Mouse (Mus musculus) liver, adult 2 months (tissue): ENCODE measurements around the gene Sec14l1. TPM values are rescaled to one million over a fixed set of nuclear protein-coding genes. Genes with fewer than 3 reads are reported as not detected.
"Not testable (repeated sequence)": the region's sequence is repeated elsewhere in the genome, so short reads cannot be mapped to it uniquely, and the experiment has no call there.

Source experiments
- DNase-seq: peaks from one replicate; pipeline ENCODE4 v3.0.0-alpha.2; 2011; ENCODE audit warnings: low read depth, low spot score; ENCODE audit errors: extremely low read depth
- H3K27ac ChIP-seq: fragments of 200-500 bp; replicated peaks from 2 replicates; pipeline ENCODE4 v1.5.1; 2012; ENCODE audit warnings: low read depth, mild to moderate bottlenecking, control low read depth, inconsistent platforms, low read length; ENCODE audit not compliant: insufficient read depth
- H3K27me3 ChIP-seq: fragments of 200-500 bp; 2 replicates; pipeline ENCODE4 v1.6.1; 2012; ENCODE audit warnings: mild to moderate bottlenecking, moderate library complexity, low read length, inconsistent platforms; ENCODE audit not compliant: control insufficient read depth, insufficient read depth
- H3K36me3 ChIP-seq: fragments of 200-500 bp; 2 replicates; pipeline ENCODE4 v1.6.1; 2012; ENCODE audit warnings: low read length, inconsistent platforms; ENCODE audit not compliant: control insufficient read depth, insufficient read depth
- H3K4me1 ChIP-seq: fragments of 200-500 bp; 2 replicates; pipeline ENCODE4 v1.6.1; 2011; ENCODE audit warnings: low read length; ENCODE audit not compliant: control insufficient read depth, insufficient read depth
- H3K4me3 ChIP-seq: fragments of 200-500 bp; 2 replicates; pipeline ENCODE4 v1.5.1; 2011; ENCODE audit warnings: low read depth, mild to moderate bottlenecking, control low read depth, low read length, moderate library complexity; ENCODE audit not compliant: insufficient read depth
- H3K79me2 ChIP-seq: fragments of 200-500 bp; 2 replicates; pipeline ENCODE4 v1.6.1; 2012; ENCODE audit warnings: inconsistent platforms, mild to moderate bottlenecking, low read length, moderate library complexity; ENCODE audit not compliant: control insufficient read depth, insufficient read depth
- H3K9ac ChIP-seq: fragments of 200-500 bp; 2 replicates; pipeline ENCODE4 v1.6.1; 2012; ENCODE audit warnings: low read depth, mild to moderate bottlenecking, control low read depth, inconsistent platforms, low read length
- CTCF ChIP-seq: fragments of 200-500 bp; IDR thresholded peaks from 2 replicates; pipeline ENCODE4 v1.5.1; 2011; ENCODE audit warnings: low read depth, low read length, control low read depth
- POLR2A ChIP-seq: fragments of 200-500 bp; IDR thresholded peaks from 2 replicates; pipeline ENCODE4 v1.6.1; 2011; ENCODE audit warnings: low read length, control low read depth; ENCODE audit not compliant: insufficient read depth; ENCODE audit errors: extremely low read depth
- whole genome bisulfite sequencing: fragments of 180-500 bp; shearing (Covaris S2); methylation state at CpG from one replicate; pipeline ENCODE4 v1.1.7; 2018; 5-methylcytosine and 5-hydroxymethylcytosine counted together
- polyA plus RNA-seq: library from polyadenylated mRNA; depleted of rRNA; stranded (reverse); fragments of >200 nt; gene quantifications from 2 replicates; pipeline ENCODE4 v1.2.3, GENCODE M21; 2012; rRNA removed
- total RNA-seq: library from RNA; depleted of rRNA; stranded (reverse); fragments of >200 nt; gene quantifications from 2 replicates; pipeline ENCODE4 v1.2.3, GENCODE M21; 2014; rRNA removed

Sec14l1 gene
- total RNA-seq (4.6 and 6.0 TPM in 2 replicates), polyA plus RNA-seq (6.7 and 8.2 TPM in 2 replicates)

- H3K27me3 ChIP-seq: no peaks in the 10 kb centered on the region
- peak within 1 kb of the TSS; percentile 83 for H3K27ac ChIP-seq
- peak; percentile 61 for TF ChIP-seq POLR2A
- no peak for TF ChIP-seq CTCF
- H3K36me3 ChIP-seq: no peaks in the 10 kb centered on the region
- H3K79me2 ChIP-seq: peaks cover 3% of the 10 kb centered on the region; the same call in 1 of the 2 replicates
- H3K9ac ChIP-seq: peak within 1 kb of the TSS; percentile 88
- H3K4me3 ChIP-seq: peak within 1 kb of the TSS; percentile 82
- peak; percentile 76 for DNase-seq
- under 1% methylated on average over 66 of the region's 67 CpGs for WGBS
- peaks cover 6% of the 10 kb centered on the region; the same call in 1 of the 2 replicates for H3K4me1 ChIP-seq
Observed at GRCm38 (mm10) chr11:117114592-117115345, at the start of gene Sec14l1. Gene Sec14l1 (plus strand): TSS chr11:117115168.

DNA sequence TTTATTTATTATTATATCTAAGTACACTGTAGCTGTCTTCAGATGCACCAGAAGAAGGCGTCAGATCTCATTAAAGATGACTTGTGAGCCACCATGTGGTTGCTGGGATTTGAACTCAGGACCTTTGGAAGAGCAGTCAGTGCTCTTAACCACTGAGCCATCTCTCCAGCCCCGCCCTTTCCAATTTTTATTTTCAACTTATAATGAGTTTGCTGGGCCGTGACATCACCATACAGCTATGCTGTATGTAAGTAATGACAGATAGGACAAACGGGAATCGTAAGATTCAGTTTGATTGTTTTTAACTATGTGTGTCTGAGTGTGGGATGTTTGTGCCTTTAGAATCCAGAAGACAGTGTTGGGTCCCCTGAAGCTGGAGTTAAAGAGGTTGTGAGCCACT lies 49.4 kb upstream of the Sec14l1 start:
- H3K9ac ChIP-seq, H3K27ac ChIP-seq, H3K79me2 ChIP-seq, H3K27me3 ChIP-seq, DNase-seq, H3K4me3 ChIP-seq, H3K4me1 ChIP-seq, H3K36me3 ChIP-seq: not testable (repeated sequence)
- WGBS: 78% methylated on average over 5 of the region's 5 CpGs

GRCm38 (mm10) chr11:117066738-117067137 lies 48.2 kb upstream of the Sec14l1 start:
- WGBS: 51% methylated on average over 5 of the region's 5 CpGs
- TF ChIP-seq CTCF (no peak), POLR2A (no peak)

DNA sequence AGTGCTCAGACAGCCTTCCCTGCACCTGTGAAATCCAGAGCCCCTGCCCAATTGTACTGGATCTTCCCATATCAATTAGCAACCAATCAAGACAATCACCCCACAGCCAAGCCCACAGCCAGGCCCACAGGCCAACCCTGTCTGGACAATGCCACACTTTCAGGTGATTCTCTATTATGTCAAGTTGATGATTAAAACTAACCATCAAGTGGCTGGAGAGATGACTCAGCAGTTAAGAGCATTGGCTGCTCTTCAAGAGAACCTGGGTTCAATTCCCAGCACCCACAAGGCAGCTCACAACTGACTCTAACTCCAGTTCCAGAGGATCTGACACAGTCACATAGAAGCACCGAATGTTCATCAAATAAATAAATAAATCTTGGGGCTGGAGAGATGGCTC lies 46.6 kb upstream of the Sec14l1 start:
- Histone ChIP-seq H3K27me3 (no peaks in the 10 kb centered on the region), H3K4me3 (no peak overlapping the region), H3K79me2 (no peaks in the 10 kb centered on the region), H3K4me1 (no peaks in the 10 kb centered on the region), H3K9ac (no peak overlapping the region), H3K36me3 (no peaks in the 10 kb centered on the region), H3K27ac (no peak overlapping the region)
- no peak for DNase-seq
- 76% methylated on average over 1 of the region's 1 CpGs for WGBS
- TF ChIP-seq POLR2A (no peak), CTCF (no peak)

More at GRCm38 (mm10) chr11:117066738-117067137, 48.2 kb upstream of the Sec14l1 start:
- H3K4me3 ChIP-seq: no peak overlapping the region
- DNase-seq: no peak
- H3K27me3 ChIP-seq: no peaks in the 10 kb centered on the region
- no peak overlapping the region for H3K27ac ChIP-seq
- no peak overlapping the region for H3K9ac ChIP-seq
- no peaks in the 10 kb centered on the region for H3K4me1 ChIP-seq
- H3K36me3 ChIP-seq: no peaks in the 10 kb centered on the region
- H3K79me2 ChIP-seq: no peaks in the 10 kb centered on the region

- Histone ChIP-seq H3K4me1 (no peaks in the 10 kb centered on the region), H3K27me3 (no peaks in the 10 kb centered on the region), H3K36me3 (no peaks in the 10 kb centered on the region), H3K9ac (no peak overlapping the region), H3K27ac (no peak overlapping the region), H3K4me3 (no peak overlapping the region), H3K79me2 (no peaks in the 10 kb centered on the region)
- TF ChIP-seq CTCF (peak; percentile 28; the same call in 1 of the 2 replicates), POLR2A (no peak)
- 79% methylated on average over 3 of the region's 3 CpGs for WGBS
- DNase-seq: no peak
Observed at GRCm38 (mm10) chr11:117069027-117069426, 45.9 kb upstream of the Sec14l1 start.

GRCm38 (mm10) chr11:117070711-117071110 lies 44.3 kb upstream of the Sec14l1 start:
- no peaks in the 10 kb centered on the region for H3K36me3 ChIP-seq
- 89% methylated on average over 7 of the region's 7 CpGs for WGBS
- H3K27ac ChIP-seq: no peak overlapping the region
- H3K4me3 ChIP-seq: no peak overlapping the region
- no peak overlapping the region for H3K9ac ChIP-seq
- no peak for DNase-seq
- H3K27me3 ChIP-seq: no peaks in the 10 kb centered on the region
- H3K4me1 ChIP-seq: no peaks in the 10 kb centered on the region
- no peaks in the 10 kb centered on the region for H3K79me2 ChIP-seq
- no peak for TF ChIP-seq POLR2A
- no peak for TF ChIP-seq CTCF
